Mouse (Mus musculus) myocyte (in vitro differentiated cells): ENCODE results near the gene Elovl7.

Source experiments
- MYOD1 ChIP-seq, 3 experiments: IDR thresholded peaks; one replicate each; pipeline ENCODE4 v1.6.1; 2011; ENCODE audit warnings: control low read depth in 2 of 3, low read depth in 2 of 3, mild to moderate bottlenecking in 2 of 3, moderate library complexity in 1 of 3; ENCODE audit not compliant: insufficient read length in 2 of 3, control insufficient read depth in 1 of 3
- POLR2AphosphoS2 ChIP-seq: IDR thresholded peaks from one replicate; pipeline ENCODE4 v1.6.1; 2011; ENCODE audit warnings: low read depth, control low read depth; ENCODE audit not compliant: insufficient read length
- USF1 ChIP-seq: IDR thresholded peaks from one replicate; pipeline ENCODE4 v1.6.1; 2011; ENCODE audit warnings: low read depth, mild to moderate bottlenecking, control low read depth, moderate library complexity

DNA sequence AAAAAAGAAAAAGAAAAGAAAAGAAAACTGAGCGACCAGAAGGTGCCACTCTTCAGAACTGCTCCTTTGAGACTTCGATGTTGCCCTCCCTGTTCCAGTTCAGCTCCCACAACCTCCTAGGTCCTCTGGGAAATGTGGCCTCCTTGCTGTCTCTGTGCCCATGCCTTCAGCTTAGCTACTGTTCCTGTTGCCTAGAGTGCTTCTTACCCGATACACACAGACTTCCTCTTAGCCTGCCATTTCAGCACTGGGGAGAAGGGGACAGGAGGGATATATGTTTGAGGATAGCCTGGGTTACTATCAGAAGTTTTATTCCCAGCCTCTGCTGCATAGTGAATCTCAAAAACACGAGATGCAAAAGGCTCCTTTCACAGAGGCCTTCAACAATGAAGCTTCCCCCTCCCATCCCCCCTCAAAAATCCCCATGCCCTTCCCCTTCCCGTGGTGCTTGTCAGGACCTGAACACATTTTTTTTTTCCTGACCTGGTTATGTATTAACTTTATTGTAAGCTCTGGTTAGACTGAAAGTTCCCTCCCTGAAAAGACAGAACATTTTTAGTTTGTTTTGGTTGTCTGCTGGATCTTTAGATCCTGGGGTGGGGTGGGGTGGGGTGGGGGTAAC lies 1.7 kb upstream of the Elovl7 start:
- TF ChIP-seq POLR2AphosphoS2 (no peak), MYOD1 (IDR thresholded peaks at IDR 0.05; ENCODE audit: control insufficient read depth in 1 of 3, insufficient read length in 2 of 3, low read depth in 2 of 3) (no peak), USF1 (no peak)
